16 mouse cellular contexts compared by ENCODE assay signal in the genomic region with DNA sequence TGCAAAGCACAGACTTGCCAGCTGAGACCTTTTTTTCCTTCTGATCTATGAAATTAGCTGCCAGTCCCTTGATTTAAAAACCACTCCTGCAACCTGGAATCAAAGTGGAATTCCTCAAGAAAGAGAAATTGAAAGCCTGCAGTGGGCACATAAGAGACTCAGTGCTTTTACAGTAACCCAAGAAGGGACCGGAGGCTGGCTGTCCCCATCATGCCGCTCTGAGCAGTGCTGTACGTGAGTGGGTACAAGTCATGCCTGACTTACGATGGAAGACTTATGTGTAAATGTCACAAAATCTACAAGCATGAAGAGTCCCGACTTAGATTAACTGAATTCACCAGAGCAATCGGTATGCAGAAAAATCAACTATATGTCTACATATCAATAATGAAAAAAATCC.
"Had no signal": no experiment of that assay in that cellular context is flagged by ENCODE, and none has a peak within 500 bp of the region (broad histone marks: within the 10 kb centered on the region; RNA-seq: fewer than 3 reads in every experiment).

No protein-coding gene starts in this region.

- H3K4me1 ChIP-seq: neural tube, embryonic 13.5 days; neural tube, embryonic 15.5 days; stomach, embryonic 15.5 days had no signal

- H3K4me3 ChIP-seq: neural tube, embryonic 13.5 days; neural tube, embryonic 15.5 days; stomach, embryonic 15.5 days had no signal

- H3K27me3 ChIP-seq: neural tube, embryonic 13.5 days; neural tube, embryonic 15.5 days; stomach, embryonic 15.5 days had no signal

- H3K9me3 ChIP-seq: neural tube, embryonic 13.5 days; neural tube, embryonic 15.5 days; stomach, embryonic 15.5 days had no signal

- DNase-seq: retina, postnatal 1 day; right cerebral cortex, adult 18-20 months; right cerebral cortex, postnatal 14 days; right cerebral cortex, postnatal 25 days; right cerebral cortex, postnatal 4 days; spleen, adult 18-20 months; thymus, adult 18-20 months; thymus, adult 2 months; thymus, postnatal 14 days; thymus, postnatal 25 days; thymus, postnatal 36 days; thymus, postnatal 4 days had no signal

- H3K9ac ChIP-seq: neural tube, embryonic 13.5 days; neural tube, embryonic 15.5 days; stomach, embryonic 15.5 days had no signal

- H3K4me2 ChIP-seq: neural tube, embryonic 13.5 days; neural tube, embryonic 15.5 days; stomach, embryonic 15.5 days had no signal

- H3K27ac ChIP-seq: neural tube, embryonic 13.5 days; neural tube, embryonic 15.5 days; stomach, embryonic 15.5 days; stomach, postnatal 0 days had no signal

- H3K36me3 ChIP-seq: neural tube, embryonic 13.5 days; neural tube, embryonic 15.5 days; stomach, embryonic 15.5 days had no signal
